Mouse (Mus musculus) left cerebral cortex, postnatal 36 days (tissue): ENCODE data around the gene Zfp384. TPM values are rescaled to one million over a fixed set of nuclear protein-coding genes. Genes with fewer than 3 reads are reported as not detected.

Experiments
- DNase-seq, 2 experiments: peaks; one replicate each; pipeline ENCODE4 v3.0.0; 2021 to 2022; ENCODE audit warnings: low spot score in 2 of 2, mixed read lengths in 1 of 2
- intact Hi-C: fragments of 180-260 bp; cut with DNase I; formaldehyde crosslinking; loops from one replicate; pipeline ENCODE4 v1.15.1; 2025
- total RNA-seq, 2 experiments: library from RNA; stranded (reverse); gene quantifications; 2 replicates each; pipeline ENCODE4 v1.2.3; 2021

Zfp384 gene
- 10 to 100 TPM; 33.3 to 52.7 TPM for total RNA-seq

DNA sequence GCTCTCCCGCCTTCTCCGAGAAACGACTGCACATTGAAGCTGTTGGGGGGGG lies at the start of gene Zfp384:
TSS of gene Zfp384 (plus strand) at position 17 of the 52 bp plus-strand sequence.
- intact Hi-C loops = loop anchor here (1.0 to 10.0 kb wide), 3 partner anchors 30 to 92 kb away; partner anchors contain the start of gene Ing4
- DNase-seq = no peak

DNA sequence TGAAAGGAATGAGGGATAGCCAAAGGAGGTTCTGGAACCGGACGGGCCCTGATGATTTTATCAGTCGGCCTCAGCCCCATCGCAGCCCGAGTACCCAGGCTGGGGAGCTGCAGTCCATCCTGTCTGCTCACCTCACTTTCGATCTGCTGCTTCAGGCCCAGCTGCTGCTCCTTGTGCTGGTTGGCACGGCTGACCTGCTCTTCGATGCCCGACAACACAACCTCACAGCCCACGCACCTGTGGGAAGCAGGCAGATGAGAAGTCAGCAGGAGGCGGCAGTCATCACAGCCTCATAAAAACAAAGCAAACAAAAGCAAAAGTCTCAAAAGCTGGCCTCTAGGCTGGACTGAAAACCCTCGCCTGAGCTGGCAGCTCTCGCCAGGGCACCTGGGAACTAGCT lies 49.0 kb upstream of the Zfp384 start:
- intact Hi-C loops = no loop called here

DNA sequence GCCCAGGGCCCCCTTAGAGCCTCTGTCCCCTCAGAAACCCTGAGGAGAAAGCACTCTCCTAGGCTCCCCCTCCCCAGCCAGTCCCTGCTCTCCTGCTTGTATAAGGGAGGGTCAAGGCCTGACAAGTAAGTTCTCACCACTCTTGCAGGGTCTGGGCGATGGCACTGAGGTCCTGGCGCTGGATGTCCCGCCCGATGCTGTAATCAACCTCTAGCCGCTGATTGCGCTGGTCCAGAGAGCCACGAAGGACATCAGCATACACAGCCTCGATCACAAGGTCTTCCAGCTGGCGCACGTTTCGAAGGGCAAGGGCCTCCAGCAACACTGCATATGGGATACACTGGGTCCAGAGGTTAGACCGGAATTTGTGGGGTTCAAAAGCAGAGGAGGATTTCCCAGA lies 47.9 kb upstream of the Zfp384 start:
- no peak for DNase-seq
- intact Hi-C loops = no loop called here

More for the DNA sequence above, 49.0 kb upstream of the Zfp384 start:
- no peak for DNase-seq

DNA sequence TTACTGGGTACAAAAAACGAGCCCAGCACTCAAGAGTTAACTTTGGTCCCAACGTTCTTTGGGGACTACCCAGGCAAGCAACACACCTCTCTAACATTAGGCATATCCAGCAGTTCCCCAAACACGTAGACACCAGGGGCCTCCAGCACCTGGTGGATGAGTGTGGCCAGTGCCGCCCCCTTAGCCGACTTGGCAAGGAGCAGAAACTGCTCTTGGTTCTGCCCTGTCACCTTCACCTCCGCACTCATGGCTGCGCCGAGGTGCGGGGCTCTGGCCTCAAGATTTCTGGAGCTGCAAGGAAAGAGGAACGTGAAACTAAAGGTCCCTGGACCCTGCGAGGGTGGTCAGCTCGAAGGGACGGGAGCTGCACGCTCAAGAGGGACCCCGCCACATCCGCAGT lies 44.3 kb upstream of the Zfp384 start:
- no peak for DNase-seq
- intact Hi-C loops = no loop called here

DNA sequence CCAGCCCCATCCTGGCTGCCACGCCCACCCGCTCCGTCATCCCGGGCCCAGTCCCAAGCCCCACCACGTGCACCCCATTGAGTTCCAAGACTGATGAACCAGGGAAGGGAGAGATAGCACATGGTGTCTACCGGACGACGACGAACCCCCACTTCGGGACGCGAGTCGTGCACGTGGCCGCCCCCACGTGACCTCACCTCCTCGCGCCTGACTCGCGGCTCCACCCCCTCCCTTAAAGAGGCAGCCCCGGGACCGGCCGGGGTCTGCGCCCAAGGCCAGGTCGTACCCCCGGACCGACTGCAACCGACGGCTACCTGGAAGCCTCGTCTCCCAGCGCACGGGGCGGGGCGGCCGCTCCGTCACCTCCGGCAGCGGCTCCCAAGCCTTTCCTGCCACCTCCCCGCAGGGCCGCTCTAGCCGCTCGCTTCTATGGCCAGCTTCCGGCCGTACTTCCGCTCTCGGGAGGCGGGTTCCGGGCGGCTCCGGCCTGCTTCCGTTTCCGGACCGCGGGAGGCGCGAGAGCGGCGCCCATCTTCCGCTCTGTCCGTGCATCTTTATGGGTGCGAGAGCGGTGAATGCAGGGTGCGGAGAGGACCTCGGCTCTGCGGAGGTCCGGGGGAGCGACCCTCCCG lies 43.7 kb upstream of the Zfp384 start, which contains the start of gene Cops7a:
TSS of gene Cops7a (minus strand) at position 451 of the 632 bp plus-strand sequence.
- DNase-seq = peak; percentile 96 to 98
- intact Hi-C loops = no loop called here

DNA sequence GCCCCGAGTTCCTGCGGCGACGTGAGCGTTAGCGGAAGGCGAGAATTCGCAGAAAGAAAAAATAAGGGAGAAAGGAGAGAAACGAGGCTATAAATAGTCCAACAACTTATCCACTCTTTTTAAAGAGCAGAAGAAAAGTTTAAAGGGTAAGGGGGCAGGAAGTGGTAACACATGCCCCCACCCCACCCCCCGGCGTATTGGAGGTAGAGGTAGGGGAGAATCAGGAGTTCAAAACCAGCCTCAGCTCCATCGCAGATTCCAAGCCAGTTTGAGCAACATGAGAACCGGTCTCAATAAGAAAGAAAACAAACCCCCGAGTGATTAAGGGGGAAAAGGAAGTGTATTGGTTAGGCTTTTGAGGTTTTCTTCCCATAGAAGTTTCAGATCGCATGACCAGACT lies 43.2 kb upstream of the Zfp384 start:
- intact Hi-C loops = no loop called here
- DNase-seq = no peak

DNA sequence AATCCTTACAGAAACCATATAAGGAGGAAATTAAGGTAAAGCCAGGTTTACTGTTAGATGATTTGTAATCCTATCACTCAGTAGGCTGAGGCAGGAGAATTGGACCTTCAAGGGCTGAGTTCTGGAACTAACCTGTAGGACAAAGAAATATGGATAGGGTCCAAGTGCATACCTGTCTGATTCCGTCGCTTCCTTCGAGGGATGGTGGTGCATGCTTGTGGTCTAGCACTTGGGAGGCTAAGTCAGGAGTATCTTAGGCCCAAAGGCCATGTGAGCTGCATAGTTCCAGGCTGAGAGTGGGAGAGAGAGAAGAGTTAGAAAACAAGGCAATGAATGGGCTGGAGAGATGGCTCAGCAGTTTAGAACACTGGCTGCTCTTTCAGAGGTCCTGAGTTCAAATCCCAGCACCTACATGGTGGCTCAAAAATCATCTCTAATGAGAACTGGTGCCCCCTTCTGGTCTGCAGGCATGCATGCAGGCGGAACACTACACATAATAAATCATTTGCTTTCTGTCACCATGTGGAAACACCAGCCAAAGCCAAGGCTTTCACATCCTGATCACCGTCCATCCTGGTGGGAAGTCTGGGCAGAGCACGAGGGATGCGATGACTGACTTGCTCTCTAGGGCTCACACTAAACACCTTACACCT lies 42.4 kb upstream of the Zfp384 start:
- intact Hi-C loops = no loop called here
- no peak for DNase-seq

DNA sequence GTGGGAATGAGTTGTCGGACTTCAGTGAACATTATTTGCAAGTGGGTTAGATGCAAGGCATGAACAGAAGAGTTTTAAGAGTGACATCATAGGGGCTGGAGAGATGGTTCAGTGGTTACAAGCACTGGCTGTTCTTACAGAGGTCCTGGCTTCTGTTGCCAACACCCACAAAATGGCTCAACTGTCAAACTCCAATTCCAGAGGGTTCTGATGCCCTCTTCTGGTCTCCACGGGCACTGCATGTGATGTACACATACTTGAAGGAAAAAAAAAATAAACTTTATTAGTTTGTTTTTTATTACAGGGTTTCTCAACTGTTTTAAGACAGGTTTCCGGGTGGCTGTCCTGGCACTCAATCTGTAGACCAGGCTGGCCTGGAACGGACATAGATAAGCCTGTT lies 41.2 kb upstream of the Zfp384 start:
- intact Hi-C loops = no loop called here
- no peak for DNase-seq

DNA sequence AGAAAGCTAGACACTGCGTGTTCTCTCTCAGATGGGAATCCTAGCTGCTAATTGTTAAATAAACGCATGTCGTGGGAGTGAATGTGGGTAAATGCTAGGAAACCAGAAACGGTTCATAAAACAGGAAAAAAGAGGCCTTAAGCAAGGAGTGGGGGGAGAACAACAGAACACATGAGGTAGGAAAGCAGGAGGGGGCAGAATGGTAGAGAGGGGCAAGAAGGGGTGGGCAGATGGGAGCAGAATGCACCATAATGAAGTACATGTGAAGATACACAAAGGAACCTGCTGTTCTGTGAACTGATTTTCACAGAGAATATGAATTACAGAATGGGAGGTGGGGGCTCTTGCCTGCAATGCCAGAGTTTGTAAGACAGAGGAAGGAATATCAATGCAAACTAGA lies 16.7 kb upstream of the Zfp384 start:
- no peak for DNase-seq
- intact Hi-C loops = no loop called here

DNA sequence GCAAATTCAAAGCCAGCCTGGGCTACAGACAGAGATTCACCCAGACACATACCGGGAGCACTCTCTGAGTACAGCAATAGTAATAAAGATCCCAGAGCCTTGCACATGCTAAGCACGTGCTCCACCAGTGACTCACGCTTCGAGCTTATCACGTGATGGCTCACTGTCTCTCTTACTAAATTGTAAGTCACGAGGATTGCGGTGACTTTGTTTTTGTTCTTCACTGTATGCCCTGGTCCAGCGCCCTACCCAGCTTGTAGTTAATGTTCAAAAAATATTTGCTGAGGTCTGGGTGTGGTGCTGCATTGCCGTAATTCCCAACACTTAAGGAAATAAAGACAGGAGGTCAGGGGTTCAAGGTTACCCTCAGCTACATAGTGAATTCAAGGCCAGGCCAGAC lies 15.6 kb upstream of the Zfp384 start:
- DNase-seq = no peak
- intact Hi-C loops = no loop called here

DNA sequence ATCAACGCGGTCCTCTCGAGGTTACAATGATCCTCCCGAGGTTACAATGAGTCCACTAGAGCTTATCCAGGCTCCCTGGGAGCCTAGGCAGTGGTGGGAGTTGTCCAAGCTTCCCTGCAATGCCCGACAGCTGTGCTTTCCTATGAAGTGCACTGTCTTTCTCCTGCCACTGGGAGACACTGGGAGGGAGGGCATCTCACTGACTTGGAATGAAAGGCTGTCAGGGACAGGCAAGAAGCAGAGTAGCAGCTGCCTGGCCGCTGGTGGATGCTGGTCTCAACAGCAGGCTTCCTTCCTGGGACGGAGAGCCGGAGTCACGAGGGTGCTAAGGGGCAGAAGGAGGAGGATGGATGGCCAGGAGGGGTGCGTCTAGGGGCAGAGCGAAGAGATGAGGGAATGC lies 15.1 kb upstream of the Zfp384 start:
- no peak for DNase-seq
- intact Hi-C loops = no loop called here

DNA sequence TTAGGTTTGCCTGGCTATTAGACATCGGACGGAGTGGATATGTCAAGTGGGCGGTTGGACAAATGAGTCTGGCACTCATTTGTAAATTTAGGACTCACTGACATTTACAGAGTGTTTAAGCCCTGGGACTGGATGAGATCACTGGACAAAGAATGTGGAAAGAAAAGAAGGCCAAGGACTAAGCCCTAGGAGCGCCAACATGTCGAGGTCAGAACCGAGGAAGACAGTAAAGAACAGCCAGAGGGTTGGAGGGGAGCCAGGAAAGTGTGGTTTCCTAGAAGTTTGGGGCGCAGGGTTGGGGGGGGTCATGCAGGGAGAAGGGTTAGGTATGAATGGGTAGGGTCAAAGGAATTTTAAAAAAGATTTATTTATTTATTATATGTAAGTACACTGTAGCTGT lies 13.7 kb upstream of the Zfp384 start:
- no peak for DNase-seq

DNA sequence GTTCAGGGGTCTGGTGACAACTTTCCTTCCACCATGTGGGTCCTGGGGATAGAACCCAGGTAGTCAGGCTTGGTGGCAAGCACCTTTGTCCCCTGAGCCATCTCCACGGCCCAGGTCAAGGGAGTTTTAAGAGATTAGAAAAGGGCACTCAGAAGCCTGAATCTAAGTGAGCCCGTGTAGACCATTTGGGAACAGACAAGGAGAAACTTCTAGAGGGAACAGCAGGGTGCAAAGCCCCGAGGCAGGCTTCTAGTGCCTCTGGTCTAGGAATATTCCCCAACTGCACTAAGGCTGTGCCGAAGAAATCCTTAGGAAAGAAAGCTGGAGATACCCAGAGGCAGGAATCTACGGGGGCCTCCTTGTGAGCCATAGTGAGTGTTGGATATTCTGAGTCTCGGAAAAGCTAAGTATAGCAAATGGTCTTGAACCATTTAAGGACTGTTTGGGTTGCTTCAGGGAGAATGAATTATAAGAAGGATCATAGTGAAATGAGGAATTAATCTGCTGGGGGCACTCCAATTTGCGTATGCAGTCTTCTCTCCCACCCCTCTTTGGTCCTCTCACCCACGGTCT lies 13.0 kb upstream of the Zfp384 start:
- intact Hi-C loops = loop anchor here (2.0 kb wide), 1 partner anchor 131 kb away; no protein-coding TSS in a partner anchor
- no peak for DNase-seq

More for the DNA sequence above, 13.7 kb upstream of the Zfp384 start:
- intact Hi-C loops = no loop called here

DNA sequence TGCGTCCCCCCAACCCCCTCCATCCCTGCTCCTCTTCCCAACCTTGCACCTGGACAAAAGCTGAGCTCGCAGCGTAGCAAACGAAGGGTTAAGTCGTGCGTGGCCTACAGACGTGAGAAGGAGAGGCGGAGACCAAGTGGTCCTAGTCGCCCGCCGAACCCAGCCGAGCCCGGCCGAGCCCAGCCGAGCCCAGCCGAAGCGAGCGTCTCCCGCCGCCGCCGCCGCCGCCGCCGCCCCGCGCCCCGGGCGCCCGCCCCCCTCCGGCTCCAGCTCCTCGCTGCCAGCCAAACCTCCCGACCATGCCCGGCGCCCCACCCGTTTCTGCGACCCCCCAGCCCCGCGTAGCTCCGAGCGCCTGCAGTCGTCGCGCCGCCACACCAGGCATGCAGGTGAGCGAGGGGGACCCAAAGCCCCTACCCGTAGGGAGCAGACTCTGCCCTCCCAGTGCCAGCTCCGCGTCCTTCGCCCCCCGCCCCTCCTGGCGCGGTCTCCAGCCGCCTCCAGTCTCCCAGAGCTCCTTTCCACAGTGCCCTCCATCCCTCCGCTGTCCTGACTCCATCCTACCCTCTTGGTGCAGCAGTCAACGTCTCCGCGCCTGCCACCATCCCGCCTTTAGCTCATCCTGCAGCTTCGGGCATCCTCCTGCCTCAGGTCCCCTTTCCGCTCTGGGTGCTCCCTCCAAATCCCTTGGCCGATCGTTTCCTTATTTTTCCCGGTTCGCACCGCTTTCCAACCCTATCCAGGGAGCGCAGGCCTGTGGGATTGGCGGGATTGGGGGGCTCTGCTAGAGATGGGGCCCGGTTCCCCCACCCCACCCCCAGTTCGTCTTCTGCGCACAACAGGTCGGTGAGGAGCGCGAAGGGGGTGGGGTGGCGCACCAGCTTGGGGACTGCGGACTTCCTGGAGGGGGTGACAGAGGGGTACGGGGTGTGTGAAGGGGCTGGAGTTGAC lies 12.1 kb upstream of the Zfp384 start, which contains the start of gene Pianp:
TSS of gene Pianp (plus strand) at position 144 of the 951 bp plus-strand sequence.
- DNase-seq = peak; percentile 81 to 87
- intact Hi-C loops = loop anchor here (2.0 kb wide), 1 partner anchor 132 kb away; no protein-coding TSS in a partner anchor

DNA sequence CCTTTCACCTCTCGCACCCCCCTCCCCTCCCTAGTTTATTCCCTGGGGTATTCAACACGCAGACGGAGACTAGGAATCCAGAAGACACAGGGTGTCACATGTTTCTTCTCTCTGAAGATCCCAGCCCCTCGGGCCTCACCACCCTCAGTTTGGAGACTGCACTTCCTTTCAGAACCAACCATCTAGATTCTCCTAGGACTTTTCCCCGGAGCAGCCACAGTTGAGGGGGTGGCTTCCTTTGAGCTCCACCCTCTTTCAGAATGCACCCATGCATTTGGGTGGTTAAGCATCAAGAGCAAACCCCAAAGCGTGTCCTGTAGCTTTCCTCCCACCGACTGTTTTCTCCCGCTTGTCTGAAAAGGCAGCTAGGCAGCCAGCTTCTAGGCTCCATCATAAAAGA lies 10.9 kb upstream of the Zfp384 start:
- DNase-seq = peak; percentile 61 to 67
- intact Hi-C loops = no loop called here

DNA sequence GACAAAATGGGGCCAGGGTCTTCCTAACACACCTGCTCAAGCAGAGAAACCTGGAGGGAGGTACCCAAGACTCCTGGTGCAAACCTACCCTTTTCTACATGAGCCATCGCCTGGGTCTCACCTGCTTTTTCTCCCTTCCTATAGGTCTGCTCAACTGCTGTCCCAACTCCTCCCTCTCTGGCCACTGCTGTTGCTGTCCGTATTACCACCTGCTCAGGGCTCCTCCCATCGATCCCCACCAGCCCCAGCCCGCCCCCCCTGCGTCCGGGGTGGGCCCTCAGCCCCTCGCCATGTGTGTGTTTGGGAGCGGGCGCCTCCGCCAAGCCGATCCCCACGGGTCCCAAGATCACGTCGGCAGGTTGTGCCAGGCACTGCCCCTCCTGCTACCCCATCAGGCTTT lies 9.9 kb upstream of the Zfp384 start:
- intact Hi-C loops = no loop called here
- no peak for DNase-seq

DNA sequence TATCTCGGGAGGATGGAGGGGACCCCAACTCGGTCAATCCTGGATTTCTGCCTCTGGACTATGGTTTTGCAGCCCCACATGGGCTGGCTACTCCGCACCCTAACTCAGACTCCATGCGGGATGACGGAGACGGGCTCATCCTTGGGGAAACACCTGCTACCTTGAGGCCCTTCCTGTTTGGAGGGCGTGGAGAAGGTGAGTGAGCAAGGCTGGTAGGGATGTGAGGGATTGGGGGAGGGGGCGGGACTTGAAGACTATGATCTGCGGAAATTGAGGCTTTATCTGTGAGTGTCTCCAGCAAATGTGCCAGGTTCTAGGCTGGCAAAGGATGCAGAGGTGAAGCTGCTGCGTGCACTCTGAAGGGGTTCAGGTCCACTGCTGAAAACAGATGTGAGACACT lies 9.4 kb upstream of the Zfp384 start:
- intact Hi-C loops = no loop called here
- DNase-seq = no peak

DNA sequence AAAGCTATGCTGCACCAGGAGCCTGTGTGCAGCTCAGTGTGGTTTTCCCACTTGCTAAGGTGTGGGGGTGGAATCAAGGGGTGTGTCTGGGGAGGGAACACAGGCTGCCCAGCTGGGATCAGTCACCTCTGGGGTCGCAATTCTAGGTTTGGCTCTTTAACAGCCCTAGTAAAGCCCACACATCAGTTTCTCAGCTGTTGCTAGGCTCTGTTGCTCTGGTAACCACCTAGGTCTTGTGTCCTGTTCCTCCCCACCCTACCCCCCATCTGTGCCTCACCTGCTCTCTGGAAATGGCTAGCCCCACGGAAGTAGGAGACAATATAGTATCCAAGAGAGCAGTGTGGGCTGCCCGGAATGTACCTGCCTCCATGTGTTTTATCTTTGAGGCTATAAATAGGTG lies 5.2 kb upstream of the Zfp384 start:
- intact Hi-C loops = loop anchor here (10.0 kb wide), 1 partner anchor 81 kb away; no protein-coding TSS in a partner anchor

DNA sequence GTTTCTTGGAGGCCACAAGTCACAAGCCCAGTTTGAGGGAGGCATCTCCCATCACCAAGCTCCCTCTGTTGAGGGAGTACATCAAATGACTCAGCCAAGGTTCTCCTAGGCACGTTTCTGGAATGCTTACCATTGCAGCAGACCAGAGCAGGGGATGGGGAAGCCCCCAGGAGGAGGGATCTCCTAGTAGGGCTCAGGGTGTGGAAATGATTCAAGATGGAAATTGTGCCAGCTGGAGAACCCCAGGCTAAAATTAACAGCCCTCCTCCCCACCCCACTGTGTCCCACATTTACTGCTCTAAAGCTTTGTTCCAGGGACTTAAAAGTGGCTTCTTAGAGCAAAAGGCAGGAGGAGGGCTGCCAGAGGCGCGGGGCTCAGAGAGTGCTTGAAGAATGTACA lies 3.9 kb upstream of the Zfp384 start:
- intact Hi-C loops = loop anchor here (5.0 to 10.0 kb wide), 2 partner anchors 80 to 88 kb away; no protein-coding TSS in a partner anchor
- DNase-seq = no peak

More for the DNA sequence above, 5.2 kb upstream of the Zfp384 start:
- DNase-seq = no peak

DNA sequence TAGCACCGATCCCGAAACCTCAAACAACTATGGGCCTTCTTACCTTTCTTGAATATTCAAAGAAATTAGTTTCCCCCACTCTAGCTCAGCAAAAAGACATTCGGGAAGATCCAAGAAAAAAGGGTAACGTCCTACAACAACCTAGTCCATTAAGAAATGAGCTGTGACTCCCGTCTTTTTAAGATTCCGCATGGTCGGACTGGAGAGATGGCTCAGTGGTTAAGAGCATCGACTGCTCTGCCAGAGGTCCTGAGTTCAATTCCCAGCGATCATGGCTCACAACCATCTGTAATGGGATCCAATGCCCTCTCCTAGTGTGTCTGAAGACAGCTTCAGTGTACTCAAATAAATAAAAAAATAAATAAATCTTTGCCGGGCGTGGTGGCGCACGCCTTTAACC lies 885 bp upstream of the Zfp384 start:
- intact Hi-C loops = loop anchor here (5.0 to 10.0 kb wide), 2 partner anchors 77 to 91 kb away; no protein-coding TSS in a partner anchor

More for the DNA sequence above, 885 bp upstream of the Zfp384 start:
- no peak for DNase-seq
